Mouse (Mus musculus): Measurements from ENCODE around the gene Zfp420. TPM values are rescaled to one million over a fixed set of nuclear protein-coding genes. Genes with fewer than 3 reads are reported as not detected.

Gene Zfp420
- 12.1 TPM for polyA plus RNA-seq (2017; shearing (Covaris generic))

DNA sequence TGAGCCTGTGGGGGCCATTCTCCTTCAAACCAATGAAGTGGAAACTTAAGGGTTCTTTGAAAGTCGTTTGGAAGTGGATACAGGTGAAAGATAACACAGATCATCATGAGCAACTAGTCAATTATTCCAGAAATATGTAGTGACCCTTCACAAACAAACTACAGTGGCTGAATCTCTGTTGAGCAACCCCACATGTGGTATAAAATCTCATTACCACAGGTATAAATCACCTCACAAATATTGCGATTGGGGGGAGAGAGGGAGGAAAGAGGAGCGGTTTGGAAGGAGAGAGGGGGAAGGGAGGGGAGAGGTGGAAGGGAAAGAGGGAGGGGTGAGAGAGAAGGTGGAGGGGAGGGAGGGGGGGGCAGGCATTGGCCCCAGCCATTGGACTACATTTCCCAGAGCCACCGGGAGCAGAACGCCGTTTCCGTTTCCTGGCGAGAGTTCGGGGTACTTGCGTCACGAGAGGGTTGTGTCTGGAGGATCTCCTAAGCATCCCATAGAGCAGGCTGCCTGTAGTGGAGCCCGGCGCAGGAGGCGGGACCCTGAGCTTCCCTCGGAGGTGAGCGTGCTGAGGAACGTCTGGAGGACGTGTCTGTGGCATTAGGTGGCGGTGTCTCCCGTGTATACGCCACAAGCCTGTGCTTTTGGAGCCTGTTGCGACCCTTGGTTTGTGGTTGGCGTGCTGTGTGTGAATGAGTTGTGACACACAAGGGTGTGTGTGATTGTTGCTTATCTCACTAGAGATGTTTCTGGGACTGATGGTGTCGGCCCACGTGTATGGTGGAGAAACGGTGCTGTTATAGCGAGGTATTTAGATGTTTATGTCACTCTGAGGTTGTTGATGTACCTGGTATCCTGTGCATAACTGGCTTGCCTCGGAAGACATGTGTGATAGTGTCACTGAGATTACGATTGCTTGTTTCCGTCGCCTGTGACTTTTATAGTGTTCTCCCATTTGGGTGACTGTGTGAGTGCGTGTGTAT, at the start of gene Zfp420:
Gene Zfp420, plus strand, starts transcription at position 448 of the 986 bp plus-strand sequence.

DNA sequence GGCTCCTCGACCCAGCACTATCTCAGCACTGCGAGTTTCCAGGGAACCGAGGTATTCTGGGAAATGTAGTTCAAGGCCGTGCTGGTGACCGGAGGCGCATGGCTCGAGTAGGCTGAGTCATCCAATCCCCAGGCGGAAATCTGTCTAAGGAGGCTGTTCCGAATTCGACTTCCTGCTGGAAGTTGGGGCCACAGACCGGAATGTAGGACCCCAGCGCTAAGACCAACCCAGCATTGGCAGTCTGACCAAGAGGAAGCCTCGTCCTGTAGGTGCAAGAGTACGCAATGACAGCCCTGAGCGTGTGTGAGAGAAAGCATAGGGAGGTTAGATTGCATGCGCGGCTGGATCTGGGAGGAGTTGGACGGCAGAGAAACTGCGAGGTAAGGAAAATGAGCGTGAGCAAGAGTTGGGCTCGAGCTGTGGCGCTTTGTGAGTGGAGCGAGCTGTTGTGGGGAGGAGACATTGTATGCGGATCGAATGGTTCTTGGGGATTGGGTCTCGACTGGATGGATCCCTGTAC, 43.8 kb upstream of the Zfp420 start, which contains the start of gene Zfp790:
Gene Zfp790, plus strand, starts transcription at position 205 of the 520 bp plus-strand sequence.

DNA sequence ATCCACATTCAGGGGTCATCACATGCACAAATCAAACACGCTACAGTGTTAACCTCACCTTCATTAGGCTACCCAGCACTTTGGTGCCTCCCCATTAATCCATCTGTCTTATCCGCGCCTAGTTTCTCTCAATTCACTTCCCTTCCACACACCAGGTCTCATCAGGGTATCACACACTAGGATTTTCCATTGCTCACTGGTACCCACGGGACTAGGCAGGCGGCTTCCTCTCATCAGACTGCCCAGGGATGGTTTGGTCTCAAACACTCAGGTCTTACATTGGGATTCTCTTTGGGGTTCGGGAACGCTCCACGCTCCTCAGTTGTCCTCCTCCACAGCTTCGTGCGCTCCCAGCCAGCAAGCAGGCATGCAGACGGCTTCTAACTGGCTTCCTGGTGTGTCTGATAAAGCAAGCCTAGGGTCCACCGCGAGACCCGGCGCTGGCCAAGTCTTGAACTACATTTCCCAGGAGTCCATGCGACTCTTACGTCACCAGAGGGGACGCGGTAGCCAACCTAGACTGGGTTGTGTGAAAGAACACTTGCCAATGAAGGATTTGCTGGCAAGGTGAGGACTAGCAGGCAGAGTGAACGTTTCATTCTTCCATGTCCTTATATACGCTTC, 6.4 kb upstream of the Zfp420 start, which contains the start of gene Zfp940:
Gene Zfp940, minus strand, starts transcription at position 451 of the 624 bp plus-strand sequence.

DNA sequence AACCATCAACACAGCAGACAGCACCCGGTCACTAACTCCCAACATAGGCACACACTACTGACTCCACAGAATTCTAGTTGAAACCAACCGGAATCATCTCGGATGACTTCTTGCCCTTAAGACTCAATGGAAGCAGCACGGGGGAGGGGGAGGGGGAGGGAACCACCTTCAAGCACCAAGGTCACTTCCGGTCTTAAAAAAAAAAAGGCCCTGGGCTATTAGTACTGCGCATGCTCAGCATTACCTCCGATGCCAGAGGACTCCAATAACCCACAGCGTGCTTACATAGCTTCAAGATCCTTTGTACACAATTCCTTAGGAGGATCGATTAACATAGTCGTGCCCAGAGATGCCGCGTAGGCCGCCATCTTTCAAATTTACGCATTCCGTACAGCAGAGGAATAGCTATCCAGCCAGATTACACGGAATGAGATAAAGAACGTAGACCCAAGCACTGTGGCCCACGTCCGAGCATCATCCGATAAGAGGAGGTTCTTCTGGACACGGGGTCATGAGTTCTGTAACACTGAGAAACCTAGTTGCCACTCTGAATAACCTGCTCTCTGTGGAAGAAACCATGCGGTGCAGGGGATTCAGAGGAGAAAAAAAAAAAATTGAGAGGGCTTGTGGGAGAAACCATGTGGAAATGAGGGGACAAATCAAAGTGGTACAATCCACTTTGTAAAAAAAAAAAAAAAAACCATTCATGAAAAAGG, 46.3 kb downstream of the Zfp420 start, which contains the start of gene Zfp27:
Gene Zfp27, minus strand, starts transcription at position 607 of the 716 bp plus-strand sequence.

DNA sequence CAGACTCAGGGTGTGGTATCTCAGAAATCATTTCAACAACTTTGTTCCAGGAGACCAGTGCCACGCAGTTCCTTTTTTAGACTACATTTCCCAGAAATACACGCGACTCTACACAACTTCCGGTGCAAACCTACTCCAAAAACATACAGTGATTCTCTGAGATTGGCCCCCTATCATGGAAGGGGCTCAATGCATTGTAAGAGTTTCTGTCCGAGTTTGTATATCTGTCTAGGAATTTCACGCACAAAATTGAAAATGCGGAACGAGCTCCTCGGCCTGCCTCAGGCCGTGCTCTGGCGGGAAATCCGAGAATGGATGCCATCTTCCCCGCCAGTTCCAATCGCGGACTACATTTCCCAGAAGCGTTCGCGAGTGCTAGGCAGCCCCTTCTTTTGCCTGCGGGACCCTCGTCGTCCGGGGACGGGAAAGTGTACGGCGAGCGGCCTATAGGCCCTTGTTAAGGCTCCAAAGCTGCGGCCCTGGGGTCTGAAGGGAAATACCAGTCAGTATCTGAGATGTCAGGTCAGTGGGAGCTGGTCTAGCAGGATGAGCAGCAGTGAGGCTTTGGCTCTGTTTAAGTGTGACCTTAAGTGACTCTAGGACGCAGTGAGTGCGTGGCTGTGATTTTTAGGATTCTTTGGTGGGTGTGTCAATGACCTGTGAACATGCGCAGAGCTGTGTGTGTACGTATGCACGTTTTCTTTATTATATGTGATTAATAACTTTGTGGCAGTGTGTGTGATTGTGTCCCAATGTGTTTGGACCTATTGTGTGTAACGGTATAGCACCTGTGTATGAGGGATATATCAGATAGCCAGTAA, 48.6 kb downstream of the Zfp420 start, which contains the start of gene Zfp383:
Gene Zfp383, plus strand, starts transcription at position 94 of the 821 bp plus-strand sequence.

Other genes starting within 250 kb of the Zfp420 start
- not detected for gene Catsperg2, start 132.9 kb upstream of the Zfp420 start, polyA plus RNA-seq (2017; shearing (Covaris generic))
- gene Zfp84, start 91.4 kb upstream of the Zfp420 start, polyA plus RNA-seq (2017; shearing (Covaris generic)): 18.6 TPM
- not detected for gene Zfp30, start 76.0 kb upstream of the Zfp420 start, polyA plus RNA-seq (2017; shearing (Covaris generic))
- gene Zfp790, start 43.9 kb upstream of the Zfp420 start, polyA plus RNA-seq (2017; shearing (Covaris generic)): 8.3 TPM
- gene Zfp940, start 6.3 kb upstream of the Zfp420 start, polyA plus RNA-seq (2017; shearing (Covaris generic)): 4.3 TPM
- 2.4 TPM for gene Zfp27, start 46.6 kb downstream of the Zfp420 start, polyA plus RNA-seq (2017; shearing (Covaris generic))
- gene Zfp383, start 48.2 kb downstream of the Zfp420 start, polyA plus RNA-seq (2017; shearing (Covaris generic)): 1.00 TPM
- 6.7 TPM for gene Zfp74, start 94.1 kb downstream of the Zfp420 start, polyA plus RNA-seq (2017; shearing (Covaris generic))
- 8.8 TPM for gene Zfp568, start 124.0 kb downstream of the Zfp420 start, polyA plus RNA-seq (2017; shearing (Covaris generic))
- 2.0 TPM for gene Zfp14, start 191.4 kb downstream of the Zfp420 start, polyA plus RNA-seq (2017; shearing (Covaris generic))
- gene Zfp82, start 212.9 kb downstream of the Zfp420 start, polyA plus RNA-seq (2017; shearing (Covaris generic)): 7.3 TPM
- not detected for gene Gm26920, start 230.4 kb downstream of the Zfp420 start, polyA plus RNA-seq (2017; shearing (Covaris generic))
- gene Zfp566, start 230.5 kb downstream of the Zfp420 start, polyA plus RNA-seq (2017; shearing (Covaris generic)): 7.2 TPM
- 54.9 TPM for gene Zfp260, start 234.8 kb downstream of the Zfp420 start, polyA plus RNA-seq (2017; shearing (Covaris generic))

Data from naive thymus-derived CD4-positive, alpha-beta T cell, adult 5 months (primary cell).